Mouse (Mus musculus): ENCODE data around the gene 2010111I01Rik. TPM values are rescaled to one million over a fixed set of nuclear protein-coding genes. Genes with fewer than 3 reads are reported as not detected.

2010111I01Rik gene
- polyA plus RNA-seq, 1 experiment from 2014 or later = 16.5 TPM

DNA sequence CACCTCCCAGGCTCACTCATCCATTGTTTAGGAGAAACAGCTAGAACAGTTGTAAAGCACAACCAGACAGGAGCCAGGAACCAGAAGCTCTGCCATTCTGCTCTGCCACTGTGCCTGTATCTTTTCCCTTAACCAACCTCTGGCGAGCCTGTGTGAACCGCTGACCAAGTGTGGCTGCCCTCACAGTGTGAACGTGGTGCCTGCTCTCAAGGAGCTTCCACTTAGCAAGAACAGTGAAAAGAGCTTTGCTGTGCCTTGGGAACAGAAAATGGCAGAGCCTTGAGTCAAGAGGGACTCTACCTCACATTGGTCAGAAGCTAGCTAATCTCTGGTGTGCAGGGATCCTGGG is 207.4 kb downstream of the 2010111I01Rik start:
- Histone ChIP-seq H3K36me3 (no peaks in the 10 kb centered on the region), H3K4me1 (replicated peaks) (0 out of 2 replicates have a peak, but pooled peaks cover 3% of the 10 kb centered on the region), H3K4me2 (no peak overlapping the region), H3K9me3 (replicated peaks) (no peaks in the 10 kb centered on the region), H3K4me3 (replicated peaks) (no peak overlapping the region), H3K9ac (no peak overlapping the region), H3K27me3 (no peaks in the 10 kb centered on the region), H3K27ac (no peak overlapping the region)
- DNase-seq = no peak
- no peak for ATAC-seq (ENCODE audit: low read depth)
- WGBS (ENCODE audit: insufficient replicate concordance) = 75% methylated on average over 3 of the region's 3 CpGs

DNA sequence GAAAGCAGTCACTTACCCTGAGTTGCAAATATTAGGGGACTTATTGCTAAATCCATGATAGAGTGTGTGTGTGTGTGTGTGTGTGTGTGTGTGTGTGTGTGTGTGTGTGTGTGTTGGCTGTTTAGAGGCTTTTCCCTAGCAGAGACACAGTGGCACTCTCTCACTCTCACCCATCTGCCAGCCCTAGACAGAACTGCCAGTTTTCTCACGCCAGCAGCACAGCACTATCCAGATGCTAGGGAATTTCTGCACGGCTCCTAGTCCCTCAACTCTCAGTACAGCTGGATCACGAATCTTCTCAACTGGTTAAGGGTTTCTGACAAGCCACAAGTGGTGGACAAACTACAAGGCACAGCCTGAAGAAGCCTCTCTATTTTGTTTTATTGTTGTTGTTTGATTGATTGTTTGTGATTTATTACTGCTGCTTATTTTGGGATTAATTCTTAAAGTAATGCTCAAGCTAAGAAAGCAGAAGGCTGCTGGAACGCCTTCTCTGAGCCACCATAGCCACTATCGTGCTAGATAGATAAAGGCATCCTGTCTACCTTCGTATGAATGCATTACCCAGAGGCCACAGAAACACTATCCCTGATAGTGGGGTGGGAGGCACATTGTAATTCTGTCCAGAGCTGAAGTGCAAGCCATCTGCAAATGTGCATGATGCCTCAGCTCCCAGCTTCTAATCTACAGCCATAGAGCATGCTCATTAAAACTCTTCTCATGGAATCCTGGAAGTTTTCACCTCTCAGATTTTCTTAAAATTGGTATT is 209.7 kb downstream of the 2010111I01Rik start:
- no peak for DNase-seq
- H3K4me3 ChIP-seq (replicated peaks) = no peak overlapping the region
- H3K27ac ChIP-seq = no peak overlapping the region
- no peaks in the 10 kb centered on the region for H3K9me3 ChIP-seq (replicated peaks)
- no peak overlapping the region for H3K9ac ChIP-seq
- whole genome bisulfite sequencing (ENCODE audit: insufficient replicate concordance) = 55% methylated on average over 6 of the region's 6 CpGs
- 0 out of 2 replicates have a peak, but pooled peaks cover 3% of the 10 kb centered on the region for H3K4me1 ChIP-seq (replicated peaks)
- no peaks in the 10 kb centered on the region for H3K27me3 ChIP-seq
- no peaks in the 10 kb centered on the region for H3K36me3 ChIP-seq
- no peak overlapping the region for H3K4me2 ChIP-seq
- no peak for ATAC-seq (ENCODE audit: low read depth)

DNA sequence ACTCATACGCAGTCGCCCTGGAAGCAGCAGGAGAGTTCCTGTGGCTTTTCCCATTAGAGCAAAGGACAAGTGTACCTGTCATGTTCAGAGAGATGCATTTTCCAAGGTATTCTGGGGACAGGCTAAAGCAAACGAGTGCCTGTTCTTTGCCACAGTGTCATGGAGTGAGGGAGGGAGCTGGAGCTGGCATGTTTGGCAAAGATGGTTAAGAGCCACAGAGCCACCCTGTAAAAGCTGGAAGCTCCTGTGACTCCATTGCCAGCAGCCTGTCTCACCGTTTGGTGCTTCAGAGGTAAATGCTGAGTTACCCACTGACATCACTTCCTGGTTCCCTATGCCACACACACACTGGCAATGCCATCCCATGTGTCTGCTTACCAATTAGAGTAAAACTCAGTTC is 211.4 kb downstream of the 2010111I01Rik start:
- Histone ChIP-seq H3K9me3 (replicated peaks) (no peaks in the 10 kb centered on the region), H3K27me3 (no peaks in the 10 kb centered on the region), H3K36me3 (no peaks in the 10 kb centered on the region), H3K27ac (no peak overlapping the region), H3K4me1 (replicated peaks) (0 out of 2 replicates have a peak, but pooled peaks cover 3% of the 10 kb centered on the region), H3K4me3 (replicated peaks) (no peak overlapping the region), H3K9ac (no peak overlapping the region), H3K4me2 (no peak overlapping the region)
- ATAC-seq (ENCODE audit: low read depth) (no peak), DNase-seq (no peak)
- WGBS (ENCODE audit: insufficient replicate concordance) = 55% methylated on average over 4 of the region's 4 CpGs

DNA sequence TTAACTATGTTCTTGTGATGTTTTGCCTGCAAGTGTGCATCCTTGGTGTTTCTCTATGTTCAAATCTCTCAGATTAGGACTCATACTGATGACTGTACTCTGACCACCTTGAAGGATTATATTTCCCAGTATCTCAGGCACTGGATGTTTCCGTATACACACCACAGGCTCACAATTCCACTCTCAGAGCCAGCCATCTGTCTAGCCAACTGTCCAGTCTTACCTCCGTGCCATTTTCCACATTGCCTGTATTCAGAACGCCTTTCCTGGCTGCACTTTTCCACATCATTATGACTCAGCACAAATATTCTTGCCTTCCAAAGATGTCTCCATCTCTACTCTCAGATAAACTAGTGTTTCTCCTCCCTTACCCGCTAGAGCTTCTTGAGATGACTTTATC is 212.5 kb downstream of the 2010111I01Rik start:
- Histone ChIP-seq H3K36me3 (no peaks in the 10 kb centered on the region), H3K4me2 (no peak overlapping the region), H3K27me3 (no peaks in the 10 kb centered on the region), H3K9me3 (replicated peaks) (no peaks in the 10 kb centered on the region), H3K27ac (no peak overlapping the region), H3K9ac (no peak overlapping the region), H3K4me1 (replicated peaks) (0 out of 2 replicates have a peak, but pooled peaks cover 3% of the 10 kb centered on the region), H3K4me3 (replicated peaks) (no peak overlapping the region)
- no peak for DNase-seq
- WGBS (ENCODE audit: insufficient replicate concordance) = 63% methylated on average over 4 of the region's 4 CpGs
- no peak for ATAC-seq (ENCODE audit: low read depth)

DNA sequence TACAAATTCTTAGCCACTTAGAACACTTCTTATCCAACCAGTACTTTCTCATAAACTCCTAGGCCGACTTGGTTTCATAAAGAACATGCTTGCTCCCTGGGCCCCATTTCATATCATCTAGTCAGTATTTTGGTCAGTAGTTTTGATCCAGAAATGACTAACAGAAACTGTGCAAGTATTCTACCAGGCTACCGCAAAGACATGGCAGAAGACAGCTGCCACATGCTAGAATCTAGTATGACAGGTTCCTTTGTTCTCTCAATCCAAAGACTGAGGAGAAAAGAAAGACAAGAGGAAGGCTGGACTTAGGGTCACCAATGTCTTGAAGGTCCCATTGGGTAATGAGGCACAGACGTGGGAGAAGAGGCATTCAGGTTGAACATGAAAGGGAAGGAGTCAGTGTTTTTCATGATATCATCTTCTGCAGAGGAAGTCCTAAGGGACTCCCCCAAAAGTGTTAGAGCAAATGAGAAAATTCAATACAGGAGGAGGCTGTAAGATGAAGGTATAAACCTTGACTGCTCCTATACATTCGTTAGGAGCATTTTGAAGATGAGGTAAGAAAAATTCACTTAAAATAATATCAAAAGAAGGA is 216.0 kb downstream of the 2010111I01Rik start:
- Histone ChIP-seq H3K4me1 (replicated peaks) (no peaks in the 10 kb centered on the region), H3K27me3 (no peaks in the 10 kb centered on the region), H3K9me3 (replicated peaks) (no peaks in the 10 kb centered on the region), H3K4me2 (no peak overlapping the region), H3K9ac (no peak overlapping the region), H3K27ac (no peak overlapping the region), H3K4me3 (replicated peaks) (no peak overlapping the region), H3K36me3 (no peaks in the 10 kb centered on the region)
- WGBS (ENCODE audit: insufficient replicate concordance) = 62% methylated on average over 4 of the region's 4 CpGs
- ATAC-seq (ENCODE audit: low read depth) = no peak
- no peak for DNase-seq

DNA sequence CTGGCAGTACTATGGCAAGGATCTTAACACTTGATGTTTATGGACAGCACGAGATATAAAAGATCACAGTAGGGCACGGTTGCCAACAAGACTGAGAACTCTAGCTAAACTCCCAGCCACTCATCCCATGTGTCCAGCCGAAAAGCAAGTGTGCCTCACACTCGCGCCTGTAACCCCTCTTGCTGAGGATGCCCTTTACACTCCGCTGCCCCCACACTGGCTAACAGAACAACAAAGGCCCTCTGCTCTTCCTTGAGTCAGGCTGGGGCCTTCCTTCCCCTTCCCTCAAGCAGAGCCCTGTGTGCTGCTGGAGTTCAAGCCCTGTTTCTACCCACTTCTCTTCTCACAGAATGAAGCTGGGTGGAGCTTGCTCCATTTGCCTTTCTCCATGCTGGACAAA is 220.3 kb downstream of the 2010111I01Rik start:
- Histone ChIP-seq H3K4me1 (replicated peaks) (no peaks in the 10 kb centered on the region), H3K9ac (no peak overlapping the region), H3K27ac (no peak overlapping the region), H3K36me3 (no peaks in the 10 kb centered on the region), H3K4me2 (no peak overlapping the region), H3K27me3 (no peaks in the 10 kb centered on the region), H3K4me3 (replicated peaks) (no peak overlapping the region), H3K9me3 (replicated peaks) (no peaks in the 10 kb centered on the region)
- 72% methylated on average over 6 of the region's 6 CpGs for WGBS (ENCODE audit: insufficient replicate concordance)
- ATAC-seq (ENCODE audit: low read depth) = no peak
- DNase-seq = no peak

DNA sequence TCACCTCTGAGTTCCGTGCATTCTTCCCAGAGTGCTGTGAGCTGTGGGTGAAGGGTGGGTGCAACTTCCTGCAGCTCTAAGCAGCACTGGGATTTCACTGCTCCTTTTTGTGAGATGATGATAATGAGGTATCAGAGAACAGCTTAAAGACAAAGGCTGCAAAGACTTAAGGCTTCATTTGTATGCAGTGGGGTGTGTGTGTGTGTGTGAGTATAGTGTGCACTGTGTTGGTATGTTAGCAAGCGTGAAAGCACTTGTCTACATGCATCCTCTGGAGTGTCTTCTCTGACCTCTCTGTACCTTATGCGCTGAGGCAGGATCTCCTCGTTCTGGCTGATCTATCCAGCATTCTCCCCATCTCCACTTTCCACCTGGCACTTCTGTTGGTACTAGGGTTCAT is 221.5 kb downstream of the 2010111I01Rik start:
- WGBS (ENCODE audit: insufficient replicate concordance) = 69% methylated on average over 4 of the region's 4 CpGs
- no peaks in the 10 kb centered on the region for H3K9me3 ChIP-seq (replicated peaks)

DNA sequence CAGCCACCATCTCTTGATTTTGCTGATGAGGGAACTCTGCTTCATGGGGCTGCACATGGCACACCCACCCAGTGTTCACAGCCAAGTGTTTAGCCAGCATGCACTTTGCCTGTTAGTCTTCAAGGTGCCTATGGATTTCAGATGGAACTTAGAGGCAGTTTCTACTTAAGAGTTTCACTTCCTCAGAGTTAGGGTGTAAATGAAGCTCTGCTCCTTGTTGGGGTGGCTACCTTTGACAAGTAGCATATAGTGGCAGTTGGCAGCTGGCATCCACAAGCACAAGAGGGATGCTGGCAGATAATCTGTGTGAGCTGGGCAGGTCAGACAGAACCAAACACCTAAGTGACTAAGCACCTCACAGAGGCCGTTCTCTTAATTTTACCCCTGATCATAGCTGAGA is 221.9 kb downstream of the 2010111I01Rik start:
- no peak overlapping the region for H3K4me3 ChIP-seq (replicated peaks)
- no peak overlapping the region for H3K27ac ChIP-seq
- no peak for ATAC-seq (ENCODE audit: low read depth)
- no peaks in the 10 kb centered on the region for H3K36me3 ChIP-seq
- WGBS (ENCODE audit: insufficient replicate concordance) = 71% methylated on average over 1 of the region's 1 CpGs
- no peak overlapping the region for H3K9ac ChIP-seq
- no peak for DNase-seq
- no peaks in the 10 kb centered on the region for H3K4me1 ChIP-seq (replicated peaks)
- H3K4me2 ChIP-seq = no peak overlapping the region
- H3K9me3 ChIP-seq (replicated peaks) = no peaks in the 10 kb centered on the region
- no peaks in the 10 kb centered on the region for H3K27me3 ChIP-seq

More for the DNA sequence above, 221.5 kb downstream of the 2010111I01Rik start:
- Histone ChIP-seq H3K9ac (no peak overlapping the region), H3K4me2 (no peak overlapping the region), H3K4me1 (replicated peaks) (no peaks in the 10 kb centered on the region), H3K27me3 (no peaks in the 10 kb centered on the region), H3K27ac (no peak overlapping the region), H3K4me3 (replicated peaks) (no peak overlapping the region), H3K36me3 (no peaks in the 10 kb centered on the region)
- ATAC-seq (ENCODE audit: low read depth) (no peak), DNase-seq (no peak)

DNA sequence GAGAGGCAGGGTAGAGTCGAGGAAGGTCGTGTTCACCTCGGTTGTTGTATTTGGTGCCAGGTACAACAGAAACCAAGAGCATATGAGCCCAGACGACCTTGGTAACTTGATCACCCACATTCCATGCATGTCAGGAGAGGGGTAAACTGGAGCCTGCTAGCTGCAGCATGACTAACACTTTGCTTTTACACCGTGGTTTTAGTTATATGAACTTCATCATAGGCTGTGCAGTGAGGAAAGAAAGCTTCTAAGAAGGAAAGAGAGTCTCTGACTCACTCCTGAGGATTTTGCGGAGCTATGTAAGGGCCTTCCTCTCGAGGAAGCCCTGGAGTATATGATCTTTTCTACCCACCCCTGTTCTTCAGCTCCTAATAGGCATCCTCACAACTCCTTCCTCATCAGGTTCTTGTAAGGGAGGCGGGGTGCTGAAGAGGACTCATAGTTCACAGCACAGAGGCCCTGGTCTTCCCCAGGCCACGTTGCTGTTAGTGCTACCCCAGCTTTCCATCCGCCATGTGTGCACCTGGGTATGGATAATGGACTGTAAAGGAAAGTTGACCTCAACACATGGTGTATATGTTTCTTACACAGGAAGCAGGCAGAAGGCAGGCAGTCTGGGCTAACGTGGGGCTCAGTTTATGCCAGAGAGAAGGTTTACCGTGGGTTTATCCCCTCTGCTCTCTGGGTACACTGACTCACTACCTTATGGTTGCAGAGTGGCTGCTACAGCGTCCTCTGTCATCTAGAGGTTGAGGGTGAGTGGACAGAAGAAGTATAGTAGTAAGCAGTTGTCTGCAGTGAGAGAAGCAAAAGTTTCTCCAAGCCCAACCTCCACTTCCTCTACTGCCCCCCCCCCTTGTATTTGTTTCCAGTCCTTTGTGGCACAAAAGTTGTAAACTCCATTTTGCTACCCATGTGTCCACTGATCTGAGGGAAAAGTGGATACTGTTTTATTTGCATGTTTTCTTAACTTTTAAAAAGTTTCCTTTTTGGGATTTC is 222.8 kb downstream of the 2010111I01Rik start:
- Histone ChIP-seq H3K9ac (no peak overlapping the region), H3K4me2 (no peak overlapping the region), H3K27me3 (no peaks in the 10 kb centered on the region), H3K4me3 (replicated peaks) (no peak overlapping the region), H3K4me1 (replicated peaks) (no peaks in the 10 kb centered on the region), H3K9me3 (replicated peaks) (no peaks in the 10 kb centered on the region), H3K36me3 (no peaks in the 10 kb centered on the region), H3K27ac (no peak overlapping the region)
- WGBS (ENCODE audit: insufficient replicate concordance) = 54% methylated on average over 13 of the region's 13 CpGs
- no peak for ATAC-seq (ENCODE audit: low read depth)
- no peak for DNase-seq

DNA sequence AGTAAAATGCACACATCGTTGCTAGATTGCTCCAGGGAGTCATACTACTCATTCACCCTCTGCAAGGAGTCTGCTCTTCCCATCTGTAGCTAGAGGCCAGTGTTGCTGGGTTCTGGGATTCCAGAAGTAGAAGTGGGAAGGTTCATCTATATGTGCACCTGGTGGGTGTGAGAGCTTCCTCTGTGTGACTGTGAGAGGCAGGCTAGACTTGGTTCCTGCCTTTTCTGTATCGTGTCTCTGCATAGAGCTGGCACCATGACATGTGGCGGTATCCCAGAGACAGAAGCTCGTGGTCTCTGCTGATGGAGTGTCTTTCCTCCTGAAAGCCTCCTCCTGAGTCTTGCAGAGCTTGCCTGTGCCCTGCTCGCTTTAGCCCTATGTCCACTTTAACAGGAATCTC is 223.6 kb downstream of the 2010111I01Rik start:
- no peak for DNase-seq
- H3K4me3 ChIP-seq (replicated peaks) = no peak overlapping the region
- H3K27ac ChIP-seq = no peak overlapping the region
- H3K4me2 ChIP-seq = no peak overlapping the region
- ATAC-seq (ENCODE audit: low read depth) = no peak
- no peaks in the 10 kb centered on the region for H3K27me3 ChIP-seq
- 64% methylated on average over 5 of the region's 5 CpGs for WGBS (ENCODE audit: insufficient replicate concordance)
- no peaks in the 10 kb centered on the region for H3K9me3 ChIP-seq (replicated peaks)
- H3K4me1 ChIP-seq (replicated peaks) = no peaks in the 10 kb centered on the region
- H3K9ac ChIP-seq = no peak overlapping the region
- no peaks in the 10 kb centered on the region for H3K36me3 ChIP-seq

DNA sequence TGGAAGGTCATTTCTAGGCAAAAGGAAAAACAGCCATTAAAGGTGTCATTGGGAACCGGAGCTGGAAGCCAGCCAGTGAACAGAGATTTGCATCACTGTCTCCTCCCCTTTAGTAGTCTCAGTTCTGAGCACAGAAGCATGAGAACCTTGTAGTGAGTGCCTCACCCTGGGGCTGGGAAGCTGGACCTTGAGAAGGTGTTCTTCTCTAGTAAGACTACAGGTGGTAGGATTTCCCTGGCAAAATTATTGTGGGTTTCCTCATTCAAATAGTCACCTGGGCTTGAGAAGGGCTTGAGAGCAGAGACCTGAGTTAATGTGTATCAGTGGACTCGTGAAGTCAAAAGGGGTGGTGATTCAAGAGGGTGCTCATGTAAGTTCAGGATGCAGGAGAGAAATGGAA is 224.1 kb downstream of the 2010111I01Rik start:
- WGBS (ENCODE audit: insufficient replicate concordance) = 64% methylated on average over 2 of the region's 2 CpGs
- Histone ChIP-seq H3K27me3 (no peaks in the 10 kb centered on the region), H3K36me3 (no peaks in the 10 kb centered on the region), H3K9ac (no peak overlapping the region), H3K4me1 (replicated peaks) (no peaks in the 10 kb centered on the region), H3K27ac (no peak overlapping the region), H3K9me3 (replicated peaks) (no peaks in the 10 kb centered on the region), H3K4me2 (no peak overlapping the region), H3K4me3 (replicated peaks) (no peak overlapping the region)
- ATAC-seq (ENCODE audit: low read depth) (no peak), DNase-seq (no peak)
